In genomic region chr11:76170207-76170606, GRCm38 (mm10) we compare ENCODE assay signal across 24 mouse cellular contexts. TPM values are rescaled to one million over a fixed set of nuclear protein-coding genes. Genes with fewer than 3 reads are reported as not detected.
DNase-seq lines count a peak whose midpoint lies in the region; ATAC-seq and TF ChIP-seq lines count a peak whose summit lies in the region.
"Had no signal": no experiment of that assay in that cellular context is flagged by ENCODE, and none has a peak within 500 bp of the region (broad histone marks: within the 10 kb centered on the region; RNA-seq: fewer than 3 reads in every experiment).

No protein-coding gene starts in this region.

- H3K27me3 ChIP-seq in forebrain, embryonic 13.5 days, result no peaks in the 10 kb centered on the region
- no peaks in the 10 kb centered on the region for H3K27me3 ChIP-seq in forebrain, embryonic 10.5 days (ENCODE audit: poor library complexity, severe bottlenecking)
- no peaks in the 10 kb centered on the region for H3K27me3 ChIP-seq in midbrain, postnatal 0 days (ENCODE audit: insufficient read depth, low read length)
- no peaks in the 10 kb centered on the region for H3K27me3 ChIP-seq in midbrain, embryonic 16.5 days (ENCODE audit: control insufficient read depth, insufficient read depth, low read depth, low read length)
- H3K27me3 ChIP-seq: embryonic facial prominence, embryonic 13.5 days; heart, embryonic 15.5 days; hindbrain, embryonic 15.5 days; liver, embryonic 12.5 days; neural tube, embryonic 13.5 days had no signal

- H3K4me1 ChIP-seq in forebrain, embryonic 13.5 days, result peaks cover 9% of the 10 kb centered on the region; the same call in 1 of the 2 replicates
- H3K4me1 ChIP-seq in forebrain, embryonic 10.5 days, result no peaks in the 10 kb centered on the region
- no peaks in the 10 kb centered on the region for H3K4me1 ChIP-seq in midbrain, postnatal 0 days (ENCODE audit: insufficient read depth, low read length)
- no peaks in the 10 kb centered on the region for H3K4me1 ChIP-seq in midbrain, embryonic 16.5 days (ENCODE audit: control insufficient read depth, insufficient read depth, low read length)

- H3K4me2 ChIP-seq in forebrain, embryonic 13.5 days, result no peak overlapping the region
- no peak overlapping the region for H3K4me2 ChIP-seq in midbrain, postnatal 0 days (ENCODE audit: low read depth, low read length, poor library complexity, severe bottlenecking)
- H3K4me2 ChIP-seq in midbrain, embryonic 16.5 days (ENCODE audit: low read length), result no peak overlapping the region
- H3K4me2 ChIP-seq: embryonic facial prominence, embryonic 13.5 days; heart, embryonic 15.5 days; hindbrain, embryonic 15.5 days; liver, embryonic 12.5 days; neural tube, embryonic 13.5 days had no signal

- H3K27ac ChIP-seq in forebrain, embryonic 13.5 days, result peak overlapping the region; percentile 22; the same call in 1 of the 2 replicates
- H3K27ac ChIP-seq in forebrain, embryonic 10.5 days, result no peak overlapping the region
- H3K27ac ChIP-seq in midbrain, postnatal 0 days (ENCODE audit: low read depth, low read length), result no peak overlapping the region
- no peak overlapping the region for H3K27ac ChIP-seq in midbrain, embryonic 16.5 days (ENCODE audit: low read length)
- H3K27ac ChIP-seq: embryonic facial prominence, embryonic 13.5 days; heart, embryonic 15.5 days; hindbrain, embryonic 15.5 days; left cerebral cortex, adult 2 months; liver, embryonic 12.5 days; neural tube, embryonic 13.5 days had no signal

- ATAC-seq in forebrain, embryonic 13.5 days, result no peak
- no peak for ATAC-seq in midbrain, postnatal 0 days (ENCODE audit: low FRiP score)
- no peak for ATAC-seq in midbrain, embryonic 16.5 days
- ATAC-seq: activated CD4-positive, CD25-positive, alpha-beta regulatory T cell, adult 4 months; intestine, postnatal 0 days; liver, embryonic 12.5 days had no signal

- DNase-seq in forebrain, embryonic 10.5 days (ENCODE audit: extremely low spot score, low spot score), result no peak
- peak; percentile 42 for DNase-seq in midbrain, postnatal 0 days (ENCODE audit: low spot score)
- DNase-seq in cerebellum, adult 9-11 months, result peak; percentile 77
- peak; percentile 53 for DNase-seq in retina, embryonic 14.5 days (ENCODE audit: low spot score)
- no peak for DNase-seq in lung, postnatal 25 days (ENCODE audit: low spot score)
- DNase-seq in thymus, postnatal 14 days, result no peak
- DNase-seq: adrenal gland, postnatal 10 days; gastrocnemius, postnatal 14 days; heart, postnatal 4 days; lung, adult 2 months; lung, postnatal 36 days had no signal

- H3K9ac ChIP-seq in forebrain, embryonic 13.5 days, result no peak overlapping the region
- no peak overlapping the region for H3K9ac ChIP-seq in midbrain, postnatal 0 days (replicated peaks; ENCODE audit: low read length, poor library complexity, severe bottlenecking)
- no peak overlapping the region for H3K9ac ChIP-seq in midbrain, embryonic 16.5 days (ENCODE audit: low read depth, low read length)
- H3K9ac ChIP-seq: embryonic facial prominence, embryonic 13.5 days; heart, embryonic 15.5 days; hindbrain, embryonic 15.5 days; liver, embryonic 12.5 days; neural tube, embryonic 13.5 days had no signal

- H3K36me3 ChIP-seq in forebrain, embryonic 13.5 days (ENCODE audit: poor library complexity, severe bottlenecking), result peaks cover 22% of the 10 kb centered on the region
- peaks cover 20% of the 10 kb centered on the region for H3K36me3 ChIP-seq in forebrain, embryonic 10.5 days (replicated peaks)
- peaks cover 11% of the 10 kb centered on the region; the same call in 1 of the 2 replicates for H3K36me3 ChIP-seq in midbrain, postnatal 0 days (ENCODE audit: insufficient read depth, low read length)
- H3K36me3 ChIP-seq in midbrain, embryonic 16.5 days (ENCODE audit: control insufficient read depth, insufficient read depth, low read length), result peaks cover 5% of the 10 kb centered on the region; the same call in 1 of the 2 replicates

- no peak for TF ChIP-seq CTCF in midbrain, postnatal 0 days (IDR thresholded peaks at IDR 0.05)

- no peak overlapping the region for H3K4me3 ChIP-seq in forebrain, embryonic 13.5 days
- no peak overlapping the region for H3K4me3 ChIP-seq in forebrain, embryonic 10.5 days
- H3K4me3 ChIP-seq in midbrain, postnatal 0 days (ENCODE audit: low read depth, low read length), result no peak overlapping the region
- H3K4me3 ChIP-seq in midbrain, embryonic 16.5 days (ENCODE audit: low read depth, low read length), result no peak overlapping the region
- H3K4me3 ChIP-seq: embryonic facial prominence, embryonic 13.5 days; heart, embryonic 15.5 days; hindbrain, embryonic 15.5 days; left cerebral cortex, adult 2 months; liver, embryonic 12.5 days; neural tube, embryonic 13.5 days had no signal

- H3K9me3 ChIP-seq in forebrain, embryonic 13.5 days (replicated peaks), result no peaks in the 10 kb centered on the region
- H3K9me3 ChIP-seq in forebrain, embryonic 10.5 days, result no peaks in the 10 kb centered on the region
- H3K9me3 ChIP-seq in midbrain, postnatal 0 days (ENCODE audit: low read length), result no peaks in the 10 kb centered on the region
- no peaks in the 10 kb centered on the region for H3K9me3 ChIP-seq in midbrain, embryonic 16.5 days (replicated peaks; ENCODE audit: control insufficient read depth, low read length, poor library complexity, severe bottlenecking)
- H3K9me3 ChIP-seq: embryonic facial prominence, embryonic 13.5 days; G1E; heart, embryonic 15.5 days; hindbrain, embryonic 15.5 days; liver, embryonic 12.5 days; neural tube, embryonic 13.5 days had no signal

- 63% methylated on average over 5 of the region's 5 CpGs for WGBS in forebrain, embryonic 13.5 days
- 82% methylated on average over 5 of the region's 5 CpGs for WGBS in forebrain, embryonic 10.5 days
- 50% methylated on average over 5 of the region's 5 CpGs for WGBS in midbrain, postnatal 0 days
- WGBS in midbrain, embryonic 16.5 days, result 52% methylated on average over 5 of the region's 5 CpGs

RNA-seq across cellular contexts. Expression of gene Vps53, which starts 9.2 kb away (rescaled TPM):
- polyA plus RNA-seq in forebrain, embryonic 13.5 days (2015; fragmentation: Nextera tagmentation; extraction: Ambion mirVana), result 55.6 and 59.8 TPM in 2 replicates
- polyA plus RNA-seq in forebrain, embryonic 10.5 days (2016; fragmentation: Nextera tagmentation; extraction: Ambion mirVana), result 37.0 and 38.6 TPM in 2 replicates
- total RNA-seq in midbrain, postnatal 0 days (2014; rRNA removed), result 40.3 and 46.1 TPM in 2 replicates
- 63.5 and 64.0 TPM in 2 replicates for polyA plus RNA-seq in midbrain, postnatal 0 days (2015; fragmentation: Nextera tagmentation; extraction: Ambion mirVana)
- polyA plus RNA-seq in midbrain, embryonic 16.5 days (2015; fragmentation: Nextera tagmentation; extraction: Ambion mirVana), result 70.9 and 72.3 TPM in 2 replicates

RNA-seq across cellular contexts. Expression of gene Fam57a, which starts 9.3 kb away (rescaled TPM):
- 20.8 and 25.5 TPM in 2 replicates for polyA plus RNA-seq in forebrain, embryonic 13.5 days (2015; fragmentation: Nextera tagmentation; extraction: Ambion mirVana)
- 30.9 and 32.3 TPM in 2 replicates for polyA plus RNA-seq in forebrain, embryonic 10.5 days (2016; fragmentation: Nextera tagmentation; extraction: Ambion mirVana)
- total RNA-seq in midbrain, postnatal 0 days (2014; rRNA removed), result 24.6 and 29.4 TPM in 2 replicates
- 17.6 and 19.6 TPM in 2 replicates for polyA plus RNA-seq in midbrain, postnatal 0 days (2015; fragmentation: Nextera tagmentation; extraction: Ambion mirVana)
- polyA plus RNA-seq in midbrain, embryonic 16.5 days (2015; fragmentation: Nextera tagmentation; extraction: Ambion mirVana), result 26.9 and 27.5 TPM in 2 replicates

RNA-seq across cellular contexts. Expression of gene Dbil5, which starts 47.2 kb away (rescaled TPM):
- polyA plus RNA-seq in forebrain, embryonic 13.5 days (2015; fragmentation: Nextera tagmentation; extraction: Ambion mirVana), result 0.89 TPM in 1 of 2 replicates, not detected in the other
- polyA plus RNA-seq in forebrain, embryonic 10.5 days (2016; fragmentation: Nextera tagmentation; extraction: Ambion mirVana), result 0.53 TPM in 1 of 2 replicates, not detected in the other
- total RNA-seq in midbrain, postnatal 0 days (2014; rRNA removed), result not detected in 2 replicates
- polyA plus RNA-seq in midbrain, postnatal 0 days (2015; fragmentation: Nextera tagmentation; extraction: Ambion mirVana), result 0.42 and 0.58 TPM in 2 replicates
- 0.40 and 1.0 TPM in 2 replicates for polyA plus RNA-seq in midbrain, embryonic 16.5 days (2015; fragmentation: Nextera tagmentation; extraction: Ambion mirVana)
- total RNA-seq: megakaryocyte-erythroid progenitor cell, adult 5-6 weeks had no signal
- polyA plus RNA-seq: activated CD4-positive, CD25-positive, alpha-beta regulatory T cell, adult 4 months; limb, embryonic 11.5 days had no signal

RNA-seq across cellular contexts. Expression of gene Gemin4, which starts 47.3 kb away (rescaled TPM):
- polyA plus RNA-seq in forebrain, embryonic 13.5 days (2015; fragmentation: Nextera tagmentation; extraction: Ambion mirVana), result 18.3 and 29.0 TPM in 2 replicates
- 65.6 and 68.5 TPM in 2 replicates for polyA plus RNA-seq in forebrain, embryonic 10.5 days (2016; fragmentation: Nextera tagmentation; extraction: Ambion mirVana)
- 10.1 and 14.1 TPM in 2 replicates for total RNA-seq in midbrain, postnatal 0 days (2014; rRNA removed)
- polyA plus RNA-seq in midbrain, postnatal 0 days (2015; fragmentation: Nextera tagmentation; extraction: Ambion mirVana), result 6.9 and 7.4 TPM in 2 replicates
- 13.8 and 15.4 TPM in 2 replicates for polyA plus RNA-seq in midbrain, embryonic 16.5 days (2015; fragmentation: Nextera tagmentation; extraction: Ambion mirVana)

Comparison
In these comparisons a context has a peak if more than half of its experiments do, and no peak if none do; other contexts are left out.
1. DNase-seq: peak in midbrain, postnatal 0 days (single experiment), cerebellum, adult 9-11 months (single experiment) and retina, embryonic 14.5 days (single experiment); none in forebrain, embryonic 10.5 days (single experiment), lung, postnatal 25 days (single experiment) and thymus, postnatal 14 days (single experiment).